Mouse (Mus musculus): ENCODE measurements around the gene Tsc1. TPM values are rescaled to one million over a fixed set of nuclear protein-coding genes. Genes with fewer than 3 reads are reported as not detected.
A peak's percentile ranks its signal among the peaks of the same experiment; 100 is the strongest.

Gene Tsc1
- polyA plus RNA-seq, 1 experiment from 2014 or later = 12.9 TPM

DNA sequence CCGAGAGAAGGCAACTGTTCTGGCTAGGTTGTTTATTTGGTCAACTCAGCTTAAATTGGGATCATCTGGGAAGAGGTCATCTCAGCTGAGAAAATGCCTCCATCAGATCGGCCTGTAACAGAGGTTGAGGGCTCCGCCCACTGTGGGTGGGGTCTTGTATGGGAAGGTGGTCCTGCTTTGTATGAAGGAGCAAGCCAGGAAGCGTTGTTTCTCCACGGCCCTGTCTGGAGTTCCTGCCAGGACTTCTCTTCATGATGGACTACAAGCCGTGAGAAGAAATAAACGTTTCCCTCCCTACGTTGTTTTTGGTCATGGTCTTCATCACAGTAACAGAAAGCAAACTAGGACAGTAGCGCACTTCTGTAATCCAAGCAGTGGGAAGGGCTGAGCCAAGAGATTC lies 2.1 kb upstream of the Tsc1 start:
- Histone ChIP-seq H3K9me3 (ENCODE audit: control insufficient read depth, low read length) (no peaks in the 10 kb centered on the region), H3K4me3 (ENCODE audit: control insufficient read depth in 1 of 2, insufficient read depth in 1 of 2, low read depth in 1 of 2, low read length in 2 of 2) (no peak overlapping the region), H3K4me1 (ENCODE audit: control insufficient read depth in 2 of 2, insufficient read depth in 2 of 2, low read length in 2 of 2) (peaks cover 0 to 10% of the 10 kb centered on the region in 2 experiments), H3K27me3 (ENCODE audit: control insufficient read depth, insufficient read depth, low read length) (no peaks in the 10 kb centered on the region), H3K4me2 (ENCODE audit: low read length) (peak overlapping the region; percentile 36), H3K9ac (ENCODE audit: low read length) (no peak overlapping the region), H3K36me3 (ENCODE audit: control insufficient read depth, insufficient read depth, low read length) (no peaks in the 10 kb centered on the region), H3K27ac (replicated peaks in 1 of 2; ENCODE audit: control insufficient read depth in 1 of 2, insufficient read depth in 1 of 2, low read depth in 2 of 2, low read length in 2 of 2) (no peak overlapping the region)
- 10% methylated on average over 9 of the region's 9 CpGs for WGBS
- no peak for ATAC-seq (ENCODE audit: insufficient number of reproducible peaks, insufficient read depth, low FRiP score, low read depth)

DNA sequence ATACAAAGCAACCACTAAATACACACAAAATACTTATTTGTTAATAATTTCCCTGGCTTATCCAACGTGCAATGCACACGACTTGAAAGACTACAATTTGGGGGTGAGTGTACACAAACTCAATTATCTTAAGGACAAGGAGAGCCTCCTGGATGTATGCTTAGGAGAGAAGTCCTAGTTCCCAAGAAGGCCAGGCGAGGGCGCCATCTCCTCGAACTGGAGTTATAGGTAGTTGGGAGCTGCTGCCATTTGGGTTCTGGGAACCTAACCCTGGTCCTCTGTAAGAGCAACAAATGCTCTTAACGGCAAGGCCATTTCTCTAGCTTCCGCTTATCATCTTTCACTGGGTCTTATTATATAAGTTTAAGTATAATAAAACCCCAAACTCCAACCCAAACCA lies 1.2 kb upstream of the Tsc1 start:
- H3K27me3 ChIP-seq (ENCODE audit: control insufficient read depth, insufficient read depth, low read length) = no peaks in the 10 kb centered on the region
- H3K9me3 ChIP-seq (ENCODE audit: control insufficient read depth, low read length) = no peaks in the 10 kb centered on the region
- H3K27ac ChIP-seq (replicated peaks in 1 of 2; ENCODE audit: control insufficient read depth in 1 of 2, insufficient read depth in 1 of 2, low read depth in 2 of 2, low read length in 2 of 2) = no peak overlapping the region
- no peak overlapping the region for H3K4me3 ChIP-seq (ENCODE audit: control insufficient read depth in 1 of 2, insufficient read depth in 1 of 2, low read depth in 1 of 2, low read length in 2 of 2)
- H3K4me1 ChIP-seq (ENCODE audit: control insufficient read depth in 2 of 2, insufficient read depth in 2 of 2, low read length in 2 of 2) = peaks cover 0 to 10% of the 10 kb centered on the region in 2 experiments
- no peak for ATAC-seq (ENCODE audit: insufficient number of reproducible peaks, insufficient read depth, low FRiP score, low read depth)
- H3K9ac ChIP-seq (ENCODE audit: low read length) = no peak overlapping the region
- no peak overlapping the region for H3K4me2 ChIP-seq (ENCODE audit: low read length)
- WGBS = 47% methylated on average over 7 of the region's 7 CpGs
- no peaks in the 10 kb centered on the region for H3K36me3 ChIP-seq (ENCODE audit: control insufficient read depth, insufficient read depth, low read length)

DNA sequence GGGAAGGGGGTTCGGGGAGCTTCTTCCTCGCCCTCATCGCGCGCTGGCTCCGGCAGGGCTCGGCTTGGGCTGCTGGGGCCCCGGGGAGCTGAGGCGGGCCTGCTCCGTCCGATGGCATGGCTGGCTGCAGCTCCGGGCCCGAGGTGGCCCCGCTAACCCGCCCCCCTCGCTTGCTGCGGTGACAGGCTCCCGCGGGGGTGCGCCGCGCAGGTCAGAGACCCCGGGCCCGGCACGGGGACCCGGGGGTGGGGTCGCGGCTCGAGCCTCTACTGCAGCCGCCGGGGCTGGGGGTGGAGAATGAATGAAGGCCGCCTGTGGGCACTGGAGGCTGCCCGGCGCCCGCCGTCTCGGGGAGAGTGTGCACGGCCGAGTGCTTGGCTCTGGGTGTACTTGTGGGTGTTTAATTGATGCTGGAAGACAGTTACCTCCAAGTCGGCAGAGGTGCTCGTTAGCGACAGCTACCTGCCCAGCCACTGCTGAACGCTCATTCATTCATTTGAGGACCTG lies 460 bp downstream of the Tsc1 start:
- H3K27ac ChIP-seq (replicated peaks in 1 of 2; ENCODE audit: control insufficient read depth in 1 of 2, insufficient read depth in 1 of 2, low read depth in 2 of 2, low read length in 2 of 2) = peak overlapping the region; percentile 86 to 89; a peak in 3 of 4 replicates
- 1% methylated on average over 43 of the region's 43 CpGs for WGBS
- H3K36me3 ChIP-seq (ENCODE audit: control insufficient read depth, insufficient read depth, low read length) = no peaks in the 10 kb centered on the region
- ATAC-seq (ENCODE audit: insufficient number of reproducible peaks, insufficient read depth, low FRiP score, low read depth) = peak; percentile 36; the same call in 1 of the 2 replicates
- peak overlapping the region; percentile 96 for H3K9ac ChIP-seq (ENCODE audit: low read length)
- H3K4me3 ChIP-seq (ENCODE audit: control insufficient read depth in 1 of 2, insufficient read depth in 1 of 2, low read depth in 1 of 2, low read length in 2 of 2) = peak overlapping the region; percentile 95 to 99
- H3K27me3 ChIP-seq (ENCODE audit: control insufficient read depth, insufficient read depth, low read length) = no peaks in the 10 kb centered on the region
- peaks cover 0 to 10% of the 10 kb centered on the region in 2 experiments for H3K4me1 ChIP-seq (ENCODE audit: control insufficient read depth in 2 of 2, insufficient read depth in 2 of 2, low read length in 2 of 2)
- H3K4me2 ChIP-seq (ENCODE audit: low read length) = peak overlapping the region; percentile 88
- no peaks in the 10 kb centered on the region for H3K9me3 ChIP-seq (ENCODE audit: control insufficient read depth, low read length)

DNA sequence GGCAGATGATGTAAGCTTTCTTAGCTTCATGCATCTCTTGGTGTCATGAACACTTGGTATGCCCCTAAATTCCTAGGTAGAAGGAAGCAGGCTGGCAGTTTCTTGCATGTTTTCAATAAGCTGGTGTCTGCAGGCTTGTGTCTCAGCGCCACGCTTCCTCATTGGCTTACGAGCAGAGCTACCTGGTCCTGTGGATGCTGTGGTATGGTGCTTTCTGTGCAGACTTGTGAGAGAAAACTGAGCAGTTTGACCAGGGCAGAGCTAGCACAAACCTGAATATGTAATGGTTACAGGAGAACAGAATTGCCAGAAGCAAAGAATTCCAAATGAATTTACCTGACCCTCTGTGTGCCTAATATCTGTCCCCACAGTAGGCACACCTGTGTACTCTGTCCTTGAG lies 2.1 kb downstream of the Tsc1 start:
- H3K4me2 ChIP-seq (ENCODE audit: low read length) = no peak overlapping the region

DNA sequence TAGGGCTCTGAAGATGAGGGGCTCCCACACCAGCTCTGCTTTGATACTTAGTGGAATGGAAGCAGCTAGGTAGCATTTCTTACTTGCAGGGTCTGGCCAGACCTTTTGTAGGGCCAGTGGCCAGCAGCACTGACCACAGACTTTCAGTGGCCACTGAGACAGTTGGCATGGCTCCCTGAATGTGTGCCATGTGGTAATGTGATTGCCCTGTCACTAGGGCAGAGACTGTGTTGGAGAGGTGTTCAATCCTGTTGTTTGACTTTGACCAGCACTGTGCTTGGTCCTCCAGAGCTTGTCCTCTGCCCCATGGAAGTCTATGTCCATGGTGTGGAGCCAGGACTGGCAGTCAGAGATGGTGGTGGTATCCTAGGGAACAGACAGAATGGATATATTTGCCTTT lies 9.5 kb downstream of the Tsc1 start:
- H3K9me3 ChIP-seq (ENCODE audit: control insufficient read depth, low read length) = no peaks in the 10 kb centered on the region
- no peak overlapping the region for H3K9ac ChIP-seq (ENCODE audit: low read length)
- H3K36me3 ChIP-seq (ENCODE audit: control insufficient read depth, insufficient read depth, low read length) = peaks cover 15% of the 10 kb centered on the region
- H3K4me2 ChIP-seq (ENCODE audit: low read length) = no peak overlapping the region
- H3K27me3 ChIP-seq (ENCODE audit: control insufficient read depth, insufficient read depth, low read length) = no peaks in the 10 kb centered on the region
- no peak for ATAC-seq (ENCODE audit: insufficient number of reproducible peaks, insufficient read depth, low FRiP score, low read depth)
- H3K27ac ChIP-seq (replicated peaks in 1 of 2; ENCODE audit: control insufficient read depth in 1 of 2, insufficient read depth in 1 of 2, low read depth in 2 of 2, low read length in 2 of 2) = no peak overlapping the region
- no peaks in the 10 kb centered on the region; a peak in 1 of 4 replicates for H3K4me1 ChIP-seq (ENCODE audit: control insufficient read depth in 2 of 2, insufficient read depth in 2 of 2, low read length in 2 of 2)
- H3K4me3 ChIP-seq (ENCODE audit: control insufficient read depth in 1 of 2, insufficient read depth in 1 of 2, low read depth in 1 of 2, low read length in 2 of 2) = no peak overlapping the region

More for the DNA sequence above, 2.1 kb downstream of the Tsc1 start:
- 90% methylated on average over 3 of the region's 3 CpGs for WGBS
- Histone ChIP-seq H3K4me3 (ENCODE audit: control insufficient read depth in 1 of 2, insufficient read depth in 1 of 2, low read depth in 1 of 2, low read length in 2 of 2) (no peak overlapping the region), H3K27me3 (ENCODE audit: control insufficient read depth, insufficient read depth, low read length) (no peaks in the 10 kb centered on the region), H3K4me1 (ENCODE audit: control insufficient read depth in 2 of 2, insufficient read depth in 2 of 2, low read length in 2 of 2) (peaks cover 0 to 3% of the 10 kb centered on the region in 2 experiments), H3K9me3 (ENCODE audit: control insufficient read depth, low read length) (no peaks in the 10 kb centered on the region), H3K36me3 (ENCODE audit: control insufficient read depth, insufficient read depth, low read length) (no peaks in the 10 kb centered on the region), H3K27ac (replicated peaks in 1 of 2; ENCODE audit: control insufficient read depth in 1 of 2, insufficient read depth in 1 of 2, low read depth in 2 of 2, low read length in 2 of 2) (no peak overlapping the region), H3K9ac (ENCODE audit: low read length) (no peak overlapping the region)
- ATAC-seq (ENCODE audit: insufficient number of reproducible peaks, insufficient read depth, low FRiP score, low read depth) = no peak

DNA sequence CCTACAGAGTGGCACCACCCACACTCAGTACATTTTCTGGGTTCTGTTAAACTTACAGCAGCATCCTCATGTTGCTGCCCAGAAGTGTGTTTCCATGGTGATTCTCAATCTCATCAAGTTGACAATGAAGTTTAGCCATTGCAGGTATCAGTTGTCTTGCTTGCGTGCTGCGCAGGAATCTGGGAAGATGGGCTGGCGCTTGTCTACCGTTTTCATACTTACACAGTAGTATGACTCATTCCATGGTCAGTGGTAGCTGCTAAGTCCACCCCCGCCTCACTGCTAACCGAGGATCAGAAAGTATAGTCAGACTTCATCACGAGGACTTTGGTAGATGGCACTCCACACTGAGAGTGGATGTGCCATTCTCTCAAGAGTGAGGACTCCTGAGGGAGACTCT lies 12.3 kb downstream of the Tsc1 start:
- Histone ChIP-seq H3K27me3 (ENCODE audit: control insufficient read depth, insufficient read depth, low read length) (no peaks in the 10 kb centered on the region), H3K9ac (ENCODE audit: low read length) (no peak overlapping the region), H3K4me2 (ENCODE audit: low read length) (no peak overlapping the region), H3K4me3 (ENCODE audit: control insufficient read depth in 1 of 2, insufficient read depth in 1 of 2, low read depth in 1 of 2, low read length in 2 of 2) (no peak overlapping the region), H3K27ac (replicated peaks in 1 of 2; ENCODE audit: control insufficient read depth in 1 of 2, insufficient read depth in 1 of 2, low read depth in 2 of 2, low read length in 2 of 2) (no peak overlapping the region), H3K36me3 (ENCODE audit: control insufficient read depth, insufficient read depth, low read length) (peaks cover 39% of the 10 kb centered on the region), H3K4me1 (ENCODE audit: control insufficient read depth in 2 of 2, insufficient read depth in 2 of 2, low read length in 2 of 2) (no peaks in the 10 kb centered on the region; a peak in 1 of 4 replicates), H3K9me3 (ENCODE audit: control insufficient read depth, low read length) (no peaks in the 10 kb centered on the region)
- ATAC-seq (ENCODE audit: insufficient number of reproducible peaks, insufficient read depth, low FRiP score, low read depth) = no peak
- WGBS = 90% methylated on average over 7 of the region's 7 CpGs

DNA sequence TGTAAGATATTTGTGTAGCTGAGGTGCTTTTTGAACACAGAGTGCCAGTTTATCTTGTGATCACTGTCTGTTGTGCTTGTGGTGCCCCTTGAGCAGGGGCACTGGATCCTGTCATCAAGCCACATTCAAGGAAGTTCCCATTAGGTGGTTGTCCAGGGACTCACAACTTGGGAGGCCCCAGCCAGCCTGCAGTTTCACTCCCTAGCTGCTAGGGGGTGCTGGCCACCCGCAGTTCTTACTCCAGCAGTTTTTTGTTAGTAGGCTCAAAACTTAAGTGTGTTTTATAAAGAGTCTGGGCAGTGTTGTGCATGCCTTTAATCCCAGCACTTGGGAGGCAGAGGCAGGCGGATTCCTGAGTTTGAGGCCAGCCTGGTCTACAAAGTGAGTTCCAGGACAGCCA lies 13.3 kb downstream of the Tsc1 start:
- peaks cover 49% of the 10 kb centered on the region for H3K36me3 ChIP-seq (ENCODE audit: control insufficient read depth, insufficient read depth, low read length)
- no peak overlapping the region for H3K9ac ChIP-seq (ENCODE audit: low read length)
- no peak overlapping the region for H3K27ac ChIP-seq (replicated peaks in 1 of 2; ENCODE audit: control insufficient read depth in 1 of 2, insufficient read depth in 1 of 2, low read depth in 2 of 2, low read length in 2 of 2)
- H3K27me3 ChIP-seq (ENCODE audit: control insufficient read depth, insufficient read depth, low read length) = no peaks in the 10 kb centered on the region
- 64% methylated on average over 2 of the region's 2 CpGs for WGBS
- H3K4me1 ChIP-seq (ENCODE audit: control insufficient read depth in 2 of 2, insufficient read depth in 2 of 2, low read length in 2 of 2) = no peaks in the 10 kb centered on the region
- ATAC-seq (ENCODE audit: insufficient number of reproducible peaks, insufficient read depth, low FRiP score, low read depth) = no peak
- no peak overlapping the region for H3K4me2 ChIP-seq (ENCODE audit: low read length)
- H3K9me3 ChIP-seq (ENCODE audit: control insufficient read depth, low read length) = no peaks in the 10 kb centered on the region
- H3K4me3 ChIP-seq (ENCODE audit: control insufficient read depth in 1 of 2, insufficient read depth in 1 of 2, low read depth in 1 of 2, low read length in 2 of 2) = no peak overlapping the region

DNA sequence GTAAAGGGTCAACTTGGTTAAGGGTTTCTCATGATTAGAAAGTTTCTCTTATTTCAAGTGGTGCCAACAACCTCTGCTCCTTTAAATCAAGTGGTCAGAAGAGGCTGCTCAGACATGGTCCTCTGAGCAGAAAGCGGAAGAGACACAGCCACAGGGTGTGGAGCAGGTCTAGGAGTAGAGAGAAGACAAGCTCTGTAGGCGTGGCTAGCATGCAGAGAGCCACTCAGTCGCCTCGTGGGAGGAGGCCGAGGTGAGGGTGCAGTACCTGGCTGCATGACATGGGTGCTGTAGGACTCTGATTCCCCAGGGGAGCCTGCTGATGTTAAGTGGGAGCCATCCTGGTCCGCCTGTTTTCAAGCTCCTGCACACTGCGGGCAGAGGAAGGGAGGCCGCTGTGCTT lies 15.2 kb downstream of the Tsc1 start:
- 77% methylated on average over 8 of the region's 8 CpGs for WGBS
- Histone ChIP-seq H3K4me1 (ENCODE audit: control insufficient read depth in 2 of 2, insufficient read depth in 2 of 2, low read length in 2 of 2) (no peaks in the 10 kb centered on the region), H3K9me3 (ENCODE audit: control insufficient read depth, low read length) (no peaks in the 10 kb centered on the region), H3K4me2 (ENCODE audit: low read length) (no peak overlapping the region), H3K9ac (ENCODE audit: low read length) (no peak overlapping the region), H3K4me3 (ENCODE audit: control insufficient read depth in 1 of 2, insufficient read depth in 1 of 2, low read depth in 1 of 2, low read length in 2 of 2) (no peak overlapping the region), H3K27me3 (ENCODE audit: control insufficient read depth, insufficient read depth, low read length) (no peaks in the 10 kb centered on the region), H3K27ac (replicated peaks in 1 of 2; ENCODE audit: control insufficient read depth in 1 of 2, insufficient read depth in 1 of 2, low read depth in 2 of 2, low read length in 2 of 2) (no peak overlapping the region), H3K36me3 (ENCODE audit: control insufficient read depth, insufficient read depth, low read length) (peaks cover 68% of the 10 kb centered on the region)
- ATAC-seq (ENCODE audit: insufficient number of reproducible peaks, insufficient read depth, low FRiP score, low read depth) = no peak

All from heart, embryonic 14.5 days (tissue).